Mouse (Mus musculus) midbrain, embryonic 10.5 days (tissue): ENCODE data around the gene Apba2. TPM values are rescaled to one million over a fixed set of nuclear protein-coding genes. Genes with fewer than 3 reads are reported as not detected.

ENCODE experiments used
- DNase-seq: peaks from one replicate; pipeline ENCODE4 v3.0.0-alpha.2; 2017; ENCODE audit warnings: low spot score
- H3K27ac ChIP-seq: fragments of 300-500 bp; sonication (generic); replicated peaks from 2 replicates; pipeline ENCODE4 v1.5.1; 2016; ENCODE audit warnings: mild to moderate bottlenecking
- H3K27me3 ChIP-seq: fragments of 300-500 bp; sonication (generic); 2 replicates; pipeline ENCODE4 v1.6.1; 2016; ENCODE audit warnings: low read depth, mild to moderate bottlenecking; ENCODE audit not compliant: poor library complexity, severe bottlenecking
- H3K36me3 ChIP-seq: fragments of 300-500 bp; sonication (generic); 2 replicates; pipeline ENCODE4 v1.6.1; 2016; ENCODE audit warnings: mild to moderate bottlenecking, moderate library complexity
- H3K4me1 ChIP-seq: fragments of 300-500 bp; sonication (generic); 2 replicates; pipeline ENCODE4 v1.6.1; 2016
- H3K4me3 ChIP-seq: fragments of 300-500 bp; sonication (generic); 2 replicates; pipeline ENCODE4 v1.5.1; 2016; ENCODE audit warnings: mild to moderate bottlenecking, moderate library complexity
- H3K9me3 ChIP-seq: fragments of 300-500 bp; sonication (generic); replicated peaks from 2 replicates; pipeline ENCODE4 v1.6.1; 2016; ENCODE audit warnings: mild to moderate bottlenecking
- WGBS: fragments of 180-500 bp; shearing (Covaris S2); methylation state at CpG from one replicate; pipeline ENCODE4 v1.1.7; 2016; 5-methylcytosine and 5-hydroxymethylcytosine counted together
- polyA plus RNA-seq: library from polyadenylated mRNA; unstranded; fragments of >200 nt; fragmentation: Nextera tagmentation; extraction: Ambion mirVana; gene quantifications from 2 replicates; pipeline ENCODE4 v1.2.1, GENCODE M21; 2016

Gene Apba2
- polyA plus RNA-seq, 1 experiment from 2014 or later = 50.1 TPM

- DNase-seq = no peak
- Histone ChIP-seq H3K36me3 (no peaks in the 10 kb centered on the region), H3K27ac (no peak overlapping the region), H3K9me3 (no peaks in the 10 kb centered on the region), H3K4me3 (no peak overlapping the region), H3K4me1 (peaks cover 15% of the 10 kb centered on the region; the same call in 1 of the 2 replicates), H3K27me3 (no peaks in the 10 kb centered on the region)
- 71% methylated on average over 1 of the region's 1 CpGs for WGBS
Observed at GRCm38 (mm10) chr7:64576519-64576951, 75.0 kb downstream of the Apba2 start.

- Histone ChIP-seq H3K4me1 (peaks cover 15% of the 10 kb centered on the region; the same call in 1 of the 2 replicates), H3K4me3 (no peak overlapping the region), H3K36me3 (no peaks in the 10 kb centered on the region), H3K27me3 (no peaks in the 10 kb centered on the region), H3K27ac (no peak overlapping the region), H3K9me3 (no peaks in the 10 kb centered on the region)
- WGBS = 91% methylated on average over 6 of the region's 6 CpGs
- no peak for DNase-seq
Observed at GRCm38 (mm10) chr7:64578176-64578575, 76.7 kb downstream of the Apba2 start.

GRCm38 (mm10) chr7:64579887-64580286 is 78.4 kb downstream of the Apba2 start:
- Histone ChIP-seq H3K9me3 (no peaks in the 10 kb centered on the region), H3K4me1 (peaks cover 15% of the 10 kb centered on the region; the same call in 1 of the 2 replicates), H3K4me3 (no peak overlapping the region), H3K27me3 (no peaks in the 10 kb centered on the region), H3K36me3 (no peaks in the 10 kb centered on the region), H3K27ac (0 out of 2 replicates have a peak overlapping the region, but pooled peaks have one; percentile 1)
- WGBS = 83% methylated on average over 4 of the region's 4 CpGs
- DNase-seq = no peak

GRCm38 (mm10) chr7:64580293-64580692 is 78.8 kb downstream of the Apba2 start:
- Histone ChIP-seq H3K9me3 (no peaks in the 10 kb centered on the region), H3K27me3 (no peaks in the 10 kb centered on the region), H3K4me3 (no peak overlapping the region), H3K4me1 (peaks cover 15% of the 10 kb centered on the region; the same call in 1 of the 2 replicates), H3K27ac (no peak overlapping the region), H3K36me3 (no peaks in the 10 kb centered on the region)
- 91% methylated on average over 4 of the region's 4 CpGs for WGBS
- DNase-seq = no peak

- Histone ChIP-seq H3K4me1 (peaks cover 15% of the 10 kb centered on the region; the same call in 1 of the 2 replicates), H3K9me3 (no peaks in the 10 kb centered on the region), H3K36me3 (no peaks in the 10 kb centered on the region), H3K4me3 (no peak overlapping the region), H3K27ac (no peak overlapping the region), H3K27me3 (no peaks in the 10 kb centered on the region)
- 92% methylated on average over 8 of the region's 8 CpGs for WGBS
- no peak for DNase-seq
Observed at GRCm38 (mm10) chr7:64582358-64582757, 80.9 kb downstream of the Apba2 start.

- Histone ChIP-seq H3K4me1 (peaks cover 15% of the 10 kb centered on the region; the same call in 1 of the 2 replicates), H3K36me3 (no peaks in the 10 kb centered on the region), H3K27ac (no peak overlapping the region), H3K9me3 (no peaks in the 10 kb centered on the region), H3K4me3 (no peak overlapping the region), H3K27me3 (no peaks in the 10 kb centered on the region)
- WGBS = 90% methylated on average over 6 of the region's 6 CpGs
- DNase-seq = no peak
Observed at GRCm38 (mm10) chr7:64583670-64584121, 82.2 kb downstream of the Apba2 start.

GRCm38 (mm10) chr7:64586133-64586532 is 84.6 kb downstream of the Apba2 start:
- Histone ChIP-seq H3K4me1 (0 out of 2 replicates have a peak, but pooled peaks cover 1% of the 10 kb centered on the region), H3K4me3 (no peak overlapping the region), H3K27me3 (no peaks in the 10 kb centered on the region), H3K36me3 (no peaks in the 10 kb centered on the region), H3K9me3 (0 out of 2 replicates have a peak, but pooled peaks cover under 1% of the 10 kb centered on the region), H3K27ac (no peak overlapping the region)
- 94% methylated on average over 4 of the region's 4 CpGs for WGBS
- no peak for DNase-seq

- H3K9me3 ChIP-seq = peaks cover 5% of the 10 kb centered on the region; the same call in 1 of the 2 replicates
- no peaks in the 10 kb centered on the region for H3K36me3 ChIP-seq
- H3K27me3 ChIP-seq = no peaks in the 10 kb centered on the region
- no peaks in the 10 kb centered on the region for H3K4me1 ChIP-seq
- DNase-seq = no peak
- H3K4me3 ChIP-seq = no peak overlapping the region
- 93% methylated on average over 3 of the region's 3 CpGs for WGBS
- H3K27ac ChIP-seq = no peak overlapping the region
Observed at GRCm38 (mm10) chr7:64586571-64586970, 85.1 kb downstream of the Apba2 start.

GRCm38 (mm10) chr7:64588636-64589389 is 87.3 kb downstream of the Apba2 start:
- Histone ChIP-seq H3K27me3 (no peaks in the 10 kb centered on the region), H3K36me3 (peaks cover 4% of the 10 kb centered on the region; the same call in 1 of the 2 replicates), H3K4me1 (no peaks in the 10 kb centered on the region), H3K9me3 (peaks cover 5% of the 10 kb centered on the region; the same call in 1 of the 2 replicates), H3K27ac (no peak overlapping the region), H3K4me3 (no peak overlapping the region)
- WGBS = 83% methylated on average over 11 of the region's 11 CpGs
- no peak for DNase-seq

- no peak overlapping the region for H3K4me3 ChIP-seq
- no peaks in the 10 kb centered on the region for H3K4me1 ChIP-seq
- H3K27ac ChIP-seq = no peak overlapping the region
- DNase-seq = no peak
- no peaks in the 10 kb centered on the region for H3K27me3 ChIP-seq
- H3K36me3 ChIP-seq = peaks cover 4% of the 10 kb centered on the region; the same call in 1 of the 2 replicates
- 77% methylated on average over 6 of the region's 6 CpGs for WGBS
- H3K9me3 ChIP-seq = peaks cover 5% of the 10 kb centered on the region; the same call in 1 of the 2 replicates
Observed at GRCm38 (mm10) chr7:64595256-64595655, 93.8 kb downstream of the Apba2 start.

- 83% methylated on average over 9 of the region's 9 CpGs for WGBS
- Histone ChIP-seq H3K27me3 (no peaks in the 10 kb centered on the region), H3K4me3 (no peak overlapping the region), H3K9me3 (no peaks in the 10 kb centered on the region; the same call in 1 of the 2 replicates), H3K36me3 (peaks cover 4% of the 10 kb centered on the region; the same call in 1 of the 2 replicates), H3K4me1 (no peaks in the 10 kb centered on the region), H3K27ac (no peak overlapping the region)
- no peak for DNase-seq
Observed at GRCm38 (mm10) chr7:64596652-64597051, 95.1 kb downstream of the Apba2 start.

- H3K36me3 ChIP-seq = 0 out of 2 replicates have a peak, but pooled peaks cover 6% of the 10 kb centered on the region
- no peaks in the 10 kb centered on the region for H3K27me3 ChIP-seq
- no peaks in the 10 kb centered on the region for H3K9me3 ChIP-seq
- WGBS = 93% methylated on average over 3 of the region's 3 CpGs
- H3K4me3 ChIP-seq = no peak overlapping the region
- no peaks in the 10 kb centered on the region for H3K4me1 ChIP-seq
- no peak overlapping the region for H3K27ac ChIP-seq
- DNase-seq = no peak
Observed at GRCm38 (mm10) chr7:64609866-64610265, 108.4 kb downstream of the Apba2 start.

GRCm38 (mm10) chr7:64610875-64611274 is 109.4 kb downstream of the Apba2 start:
- Histone ChIP-seq H3K27me3 (no peaks in the 10 kb centered on the region), H3K27ac (no peak overlapping the region), H3K4me3 (no peak overlapping the region), H3K9me3 (no peaks in the 10 kb centered on the region), H3K4me1 (no peaks in the 10 kb centered on the region), H3K36me3 (0 out of 2 replicates have a peak, but pooled peaks cover 6% of the 10 kb centered on the region)
- 56% methylated on average over 4 of the region's 4 CpGs for WGBS
- DNase-seq = no peak
